ENCODE assay signal across 15 mouse cellular contexts in genomic region chr15:88758061-88758460, GRCm38 (mm10). TPM values are rescaled to one million over a fixed set of nuclear protein-coding genes. Genes with fewer than 3 reads are reported as not detected.
A peak's percentile ranks its signal among the peaks of the same experiment; 100 is the strongest.
DNase-seq lines count a peak whose midpoint lies in the region; ATAC-seq and TF ChIP-seq lines count a peak whose summit lies in the region.
"Had no signal": no experiment of that assay in that cellular context is flagged by ENCODE, and none has a peak within 500 bp of the region (broad histone marks: within the 10 kb centered on the region; RNA-seq: fewer than 3 reads in every experiment).

No protein-coding gene starts in this region.

- H3K36me3 ChIP-seq in intestine, embryonic 15.5 days = peaks cover 11% of the 10 kb centered on the region; the same call in 1 of the 2 replicates
- H3K36me3 ChIP-seq in intestine, postnatal 0 days (ENCODE audit: control insufficient read depth, insufficient read depth) = peaks cover 26% of the 10 kb centered on the region
- no peaks in the 10 kb centered on the region for H3K36me3 ChIP-seq in intestine, embryonic 16.5 days (ENCODE audit: control insufficient read depth, insufficient read depth, low read length)
- H3K36me3 ChIP-seq in lung, embryonic 16.5 days (ENCODE audit: control insufficient read depth, insufficient read depth, low read length) = peaks cover 2% of the 10 kb centered on the region; the same call in 1 of the 2 replicates

- no peak overlapping the region for H3K9ac ChIP-seq in intestine, embryonic 15.5 days
- H3K9ac ChIP-seq in intestine, postnatal 0 days (ENCODE audit: low read depth, low read length) = no peak overlapping the region
- no peak overlapping the region for H3K9ac ChIP-seq in intestine, embryonic 16.5 days (ENCODE audit: low read depth, low read length)
- H3K9ac ChIP-seq in lung, embryonic 16.5 days (ENCODE audit: low read length) = no peak overlapping the region
- H3K9ac ChIP-seq: limb, embryonic 13.5 days; midbrain, embryonic 12.5 days had no signal

- H3K27me3 ChIP-seq in intestine, embryonic 15.5 days (replicated peaks) = no peaks in the 10 kb centered on the region
- H3K27me3 ChIP-seq in intestine, postnatal 0 days (replicated peaks; ENCODE audit: control insufficient read depth, insufficient read depth, low read length) = no peaks in the 10 kb centered on the region
- H3K27me3 ChIP-seq in intestine, embryonic 16.5 days (replicated peaks; ENCODE audit: control insufficient read depth, insufficient read depth, low read length) = no peaks in the 10 kb centered on the region
- H3K27me3 ChIP-seq in lung, embryonic 16.5 days (ENCODE audit: control insufficient read depth, insufficient read depth, low read depth, low read length) = no peaks in the 10 kb centered on the region
- H3K27me3 ChIP-seq: CH12.LX; limb, embryonic 13.5 days; midbrain, embryonic 12.5 days; Patski had no signal

- 0 out of 2 replicates have a peak, but pooled peaks cover 4% of the 10 kb centered on the region for H3K4me1 ChIP-seq in intestine, embryonic 15.5 days (replicated peaks)
- H3K4me1 ChIP-seq in intestine, postnatal 0 days (replicated peaks; ENCODE audit: control insufficient read depth, insufficient read depth, low read length) = no peaks in the 10 kb centered on the region
- H3K4me1 ChIP-seq in intestine, embryonic 16.5 days (ENCODE audit: control insufficient read depth, insufficient read depth, low read length) = peaks cover 8% of the 10 kb centered on the region
- peaks cover 6% of the 10 kb centered on the region for H3K4me1 ChIP-seq in lung, embryonic 16.5 days (replicated peaks; ENCODE audit: control insufficient read depth, insufficient read depth, low read length)

- ATAC-seq in intestine, embryonic 15.5 days = peak; percentile 31; the same call in 1 of the 2 replicates
- ATAC-seq in intestine, postnatal 0 days = no peak
- 0 out of 2 replicates have a peak, but pooled peaks have one; percentile 45 for ATAC-seq in intestine, embryonic 16.5 days
- peak; percentile 62; the same call in 1 of the 2 replicates for ATAC-seq in lung, embryonic 16.5 days (ENCODE audit: low read depth)

- H3K4me3 ChIP-seq in intestine, embryonic 15.5 days (replicated peaks) = no peak overlapping the region
- H3K4me3 ChIP-seq in intestine, postnatal 0 days (ENCODE audit: low read depth, low read length) = no peak overlapping the region
- H3K4me3 ChIP-seq in intestine, embryonic 16.5 days (ENCODE audit: low read length) = no peak overlapping the region
- no peak overlapping the region for H3K4me3 ChIP-seq in lung, embryonic 16.5 days (ENCODE audit: low read length)
- H3K4me3 ChIP-seq: embryonic facial prominence, embryonic 10.5 days; left cerebral cortex, adult 2 months; limb, embryonic 13.5 days; midbrain, embryonic 12.5 days had no signal

- 70% methylated on average over 3 of the region's 3 CpGs for WGBS in intestine, embryonic 15.5 days
- WGBS in intestine, postnatal 0 days = 59% methylated on average over 3 of the region's 3 CpGs
- 71% methylated on average over 3 of the region's 3 CpGs for WGBS in intestine, embryonic 16.5 days
- 56% methylated on average over 3 of the region's 3 CpGs for WGBS in lung, embryonic 16.5 days

- no peak overlapping the region for H3K27ac ChIP-seq in intestine, embryonic 15.5 days
- no peak overlapping the region for H3K27ac ChIP-seq in intestine, postnatal 0 days (ENCODE audit: low read depth, low read length)
- no peak overlapping the region for H3K27ac ChIP-seq in intestine, embryonic 16.5 days (ENCODE audit: low read length)
- H3K27ac ChIP-seq in lung, embryonic 16.5 days (ENCODE audit: low read length) = peak overlapping the region; percentile 85
- H3K27ac ChIP-seq: embryonic facial prominence, embryonic 10.5 days; left cerebral cortex, adult 2 months; limb, embryonic 13.5 days; midbrain, embryonic 12.5 days had no signal

- DNase-seq in kidney, adult 9 months = peak; percentile 59
- no peak for DNase-seq in urinary bladder, postnatal 25 days (ENCODE audit: low spot score)
- DNase-seq in cerebellum, postnatal 25 days = no peak
- DNase-seq: cerebellum, postnatal 10 days; thymus, adult 18-20 months had no signal

- no peak overlapping the region for H3K4me2 ChIP-seq in intestine, embryonic 15.5 days (replicated peaks)
- H3K4me2 ChIP-seq in intestine, postnatal 0 days (replicated peaks; ENCODE audit: low read depth) = no peak overlapping the region
- H3K4me2 ChIP-seq in intestine, embryonic 16.5 days (ENCODE audit: low read depth, low read length) = no peak overlapping the region
- peak overlapping the region; percentile 10; the same call in 1 of the 2 replicates for H3K4me2 ChIP-seq in lung, embryonic 16.5 days (ENCODE audit: low read depth, low read length)
- H3K4me2 ChIP-seq: limb, embryonic 13.5 days; midbrain, embryonic 12.5 days had no signal

- H3K9me3 ChIP-seq in intestine, embryonic 15.5 days = no peaks in the 10 kb centered on the region
- H3K9me3 ChIP-seq in intestine, postnatal 0 days (ENCODE audit: control insufficient read depth) = no peaks in the 10 kb centered on the region
- H3K9me3 ChIP-seq in intestine, embryonic 16.5 days (ENCODE audit: control insufficient read depth, low read length) = no peaks in the 10 kb centered on the region
- no peaks in the 10 kb centered on the region for H3K9me3 ChIP-seq in lung, embryonic 16.5 days (ENCODE audit: control insufficient read depth, low read length)
- H3K9me3 ChIP-seq: embryonic facial prominence, embryonic 10.5 days; limb, embryonic 13.5 days; midbrain, embryonic 12.5 days had no signal

- TF ChIP-seq CTCF in intestine, postnatal 0 days (IDR thresholded peaks at IDR 0.05; ENCODE audit: low read depth) = no peak

RNA-seq across cellular contexts. Expression of gene Zbed4, which starts 6.6 kb away (rescaled TPM):
- polyA plus RNA-seq in intestine, embryonic 15.5 days (2015; fragmentation: Nextera tagmentation; extraction: Ambion mirVana) = 14.0 and 14.7 TPM in 2 replicates
- 4.9 and 5.1 TPM in 2 replicates for polyA plus RNA-seq in intestine, postnatal 0 days (2015; fragmentation: Nextera tagmentation; extraction: Ambion mirVana)
- 11.9 and 12.4 TPM in 2 replicates for polyA plus RNA-seq in intestine, embryonic 16.5 days (2015; fragmentation: Nextera tagmentation; extraction: Ambion mirVana)
- polyA plus RNA-seq in lung, embryonic 16.5 days (2015; fragmentation: Nextera tagmentation; extraction: Ambion mirVana) = 15.0 and 16.2 TPM in 2 replicates

RNA-seq across cellular contexts. Expression of gene Brd1, which starts 24.0 kb away (rescaled TPM):
- polyA plus RNA-seq in intestine, embryonic 15.5 days (2015; fragmentation: Nextera tagmentation; extraction: Ambion mirVana) = 17.1 and 17.2 TPM in 2 replicates
- polyA plus RNA-seq in intestine, postnatal 0 days (2015; fragmentation: Nextera tagmentation; extraction: Ambion mirVana) = 11.4 and 13.3 TPM in 2 replicates
- 13.4 and 14.1 TPM in 2 replicates for polyA plus RNA-seq in intestine, embryonic 16.5 days (2015; fragmentation: Nextera tagmentation; extraction: Ambion mirVana)
- polyA plus RNA-seq in lung, embryonic 16.5 days (2015; fragmentation: Nextera tagmentation; extraction: Ambion mirVana) = 17.7 and 19.0 TPM in 2 replicates
